Mouse (Mus musculus) limb, embryonic 14.5 days (tissue): ENCODE measurements around the gene Aldh4a1. TPM values are rescaled to one million over a fixed set of nuclear protein-coding genes. Genes with fewer than 3 reads are reported as not detected.

ENCODE experiments used
- ATAC-seq: fragments of 200-750 bp; cut with Nextera tagmentation; 2 replicates; pipeline ENCODE4 v1.8.0; 2017; ENCODE audit warnings: low read depth, moderate number of reproducible peaks, moderate TSS enrichment; ENCODE audit not compliant: low FRiP score
- DNase-seq: peaks from one replicate; pipeline ENCODE4 v3.0.0-alpha.2; 2015; ENCODE audit warnings: low spot score
- H3K27ac ChIP-seq: fragments of 300-500 bp; sonication (generic); replicated peaks from 2 replicates; pipeline ENCODE4 v1.5.1; 2014; ENCODE audit warnings: low read depth, mild to moderate bottlenecking, low read length, moderate library complexity, mixed read lengths
- H3K27me3 ChIP-seq: fragments of 300-500 bp; sonication (generic); 2 replicates; pipeline ENCODE4 v1.6.1; 2014; ENCODE audit warnings: low read length, mixed read lengths; ENCODE audit not compliant: control insufficient read depth, insufficient read depth
- H3K36me3 ChIP-seq: fragments of 300-500 bp; sonication (generic); 2 replicates; pipeline ENCODE4 v1.6.1; 2014; ENCODE audit warnings: mild to moderate bottlenecking, low read length, moderate library complexity, mixed read lengths; ENCODE audit not compliant: control insufficient read depth, insufficient read depth
- H3K4me1 ChIP-seq: fragments of 300-500 bp; sonication (generic); 2 replicates; pipeline ENCODE4 v1.6.1; 2014; ENCODE audit warnings: antibody characterized with exemption, low read length, mixed read lengths; ENCODE audit not compliant: control insufficient read depth, insufficient read depth
- H3K4me2 ChIP-seq: fragments of 300-500 bp; sonication (generic); replicated peaks from 2 replicates; pipeline ENCODE4 v1.6.1; 2014; ENCODE audit warnings: low read depth, mild to moderate bottlenecking, low read length, moderate library complexity; ENCODE audit not compliant: severe bottlenecking
- H3K4me3 ChIP-seq: fragments of 300-500 bp; sonication (generic); replicated peaks from 2 replicates; pipeline ENCODE4 v1.5.1; 2014; ENCODE audit warnings: low read length
- H3K9ac ChIP-seq: fragments of 300-500 bp; sonication (generic); 2 replicates; pipeline ENCODE4 v1.6.1; 2014; ENCODE audit warnings: mild to moderate bottlenecking, low read depth, low read length, moderate library complexity; ENCODE audit not compliant: severe bottlenecking
- H3K9me3 ChIP-seq: fragments of 300-500 bp; sonication (generic); 2 replicates; pipeline ENCODE4 v1.6.1; 2016; ENCODE audit warnings: low read length; ENCODE audit not compliant: control insufficient read depth
- POLR2A ChIP-seq: fragments of 200-500 bp; IDR thresholded peaks from 2 replicates; pipeline ENCODE4 v1.8.0; 2012; ENCODE audit warnings: inconsistent platforms, mild to moderate bottlenecking, moderate library complexity, borderline replicate concordance; ENCODE audit not compliant: insufficient read depth, insufficient read length; ENCODE audit errors: extremely low read depth
- WGBS: fragments of 180-500 bp; shearing (Covaris S2); extraction: QIAGEN DNeasy Blood & Tissue Kit; methylation state at CpG from one replicate; pipeline ENCODE4 v1.1.7; 2014; 5-methylcytosine and 5-hydroxymethylcytosine counted together
- polyA plus RNA-seq, 2 experiments: library from polyadenylated mRNA; depleted of rRNA in 1 of 2; stranded (reverse) in 1 of 2; unstranded in 1 of 2; fragments of >200 nt; fragmentation: Nextera tagmentation in 1 of 2; extraction: Ambion mirVana in 1 of 2; gene quantifications; 2 replicates each; pipeline versions ENCODE4 v1.2.1 to v1.2.3; 2012 to 2014

The Aldh4a1 gene
- polyA plus RNA-seq, 2 experiments, result 21.9 to 23.0 TPM

DNA sequence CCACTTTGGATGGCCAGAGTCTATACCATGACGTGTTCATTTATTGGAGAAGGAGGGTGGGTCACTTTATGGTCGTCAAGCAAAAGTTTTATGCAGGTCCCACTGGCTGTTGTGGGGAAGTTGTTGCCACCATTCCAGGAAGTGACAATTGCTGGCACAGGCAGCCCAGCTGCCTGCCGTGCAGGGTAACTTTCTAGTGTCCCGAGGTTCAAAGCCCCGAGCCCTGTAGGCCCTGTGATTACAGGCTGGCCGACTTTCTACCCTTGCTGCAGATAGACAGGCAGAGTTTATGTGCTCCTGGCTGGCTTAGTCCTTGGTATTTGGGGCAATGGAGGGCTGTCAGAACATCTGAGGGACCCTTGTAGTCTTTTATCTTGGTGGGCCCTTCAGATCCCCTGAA, 43.2 kb upstream of the Aldh4a1 start:
- H3K27me3 ChIP-seq, result no peaks in the 10 kb centered on the region
- no peak overlapping the region for H3K9ac ChIP-seq
- 0 out of 2 replicates have a peak overlapping the region, but pooled peaks have one; percentile 82 for H3K27ac ChIP-seq
- H3K9me3 ChIP-seq, result no peaks in the 10 kb centered on the region
- ATAC-seq (no peak), DNase-seq (no peak)
- no peak overlapping the region for H3K4me2 ChIP-seq
- TF ChIP-seq POLR2A, result no peak
- 39% methylated on average over 6 of the region's 6 CpGs for WGBS
- 0 out of 2 replicates have a peak, but pooled peaks cover 2% of the 10 kb centered on the region for H3K36me3 ChIP-seq
- H3K4me3 ChIP-seq, result no peak overlapping the region
- peaks cover 60% of the 10 kb centered on the region for H3K4me1 ChIP-seq

- peak; percentile 75 for ATAC-seq
These were observed 41.9 kb upstream of the Aldh4a1 start for GRCm38 (mm10) chr4:139580663-139581336.

GRCm38 (mm10) chr4:139581427-139582051, 41.1 kb upstream of the Aldh4a1 start:
- 22% methylated on average over 6 of the region's 6 CpGs for WGBS
- TF ChIP-seq POLR2A, result no peak
- Histone ChIP-seq H3K9me3 (no peaks in the 10 kb centered on the region), H3K36me3 (0 out of 2 replicates have a peak, but pooled peaks cover 2% of the 10 kb centered on the region), H3K27me3 (no peaks in the 10 kb centered on the region), H3K27ac (peak overlapping the region; percentile 82), H3K4me2 (peak overlapping the region; percentile 39), H3K4me3 (peak overlapping the region; percentile 17; the same call in 1 of the 2 replicates), H3K9ac (peak overlapping the region; percentile 55), H3K4me1 (peaks cover 48% of the 10 kb centered on the region)
- peak; percentile 54 for DNase-seq
- no peak for ATAC-seq

More at GRCm38 (mm10) chr4:139580663-139581336, 41.9 kb upstream of the Aldh4a1 start:
- DNase-seq, result peak; percentile 66
- Histone ChIP-seq H3K9me3 (no peaks in the 10 kb centered on the region), H3K36me3 (0 out of 2 replicates have a peak, but pooled peaks cover 2% of the 10 kb centered on the region), H3K27me3 (no peaks in the 10 kb centered on the region), H3K4me3 (peak overlapping the region; percentile 17), H3K4me1 (peaks cover 56% of the 10 kb centered on the region), H3K9ac (peak overlapping the region; percentile 55), H3K27ac (peak overlapping the region; percentile 82), H3K4me2 (peak overlapping the region; percentile 39)
- 2% methylated on average over 15 of the region's 15 CpGs for WGBS
- TF ChIP-seq POLR2A, result no peak

- Histone ChIP-seq H3K4me2 (no peak overlapping the region), H3K9me3 (no peaks in the 10 kb centered on the region), H3K27me3 (no peaks in the 10 kb centered on the region), H3K4me3 (no peak overlapping the region), H3K27ac (no peak overlapping the region), H3K9ac (no peak overlapping the region), H3K36me3 (0 out of 2 replicates have a peak, but pooled peaks cover 2% of the 10 kb centered on the region), H3K4me1 (peaks cover 43% of the 10 kb centered on the region)
- 83% methylated on average over 6 of the region's 6 CpGs for WGBS
- TF ChIP-seq POLR2A, result no peak
- DNase-seq (no peak), ATAC-seq (no peak)
These were observed 40.3 kb upstream of the Aldh4a1 start for GRCm38 (mm10) chr4:139582346-139582745.

DNA sequence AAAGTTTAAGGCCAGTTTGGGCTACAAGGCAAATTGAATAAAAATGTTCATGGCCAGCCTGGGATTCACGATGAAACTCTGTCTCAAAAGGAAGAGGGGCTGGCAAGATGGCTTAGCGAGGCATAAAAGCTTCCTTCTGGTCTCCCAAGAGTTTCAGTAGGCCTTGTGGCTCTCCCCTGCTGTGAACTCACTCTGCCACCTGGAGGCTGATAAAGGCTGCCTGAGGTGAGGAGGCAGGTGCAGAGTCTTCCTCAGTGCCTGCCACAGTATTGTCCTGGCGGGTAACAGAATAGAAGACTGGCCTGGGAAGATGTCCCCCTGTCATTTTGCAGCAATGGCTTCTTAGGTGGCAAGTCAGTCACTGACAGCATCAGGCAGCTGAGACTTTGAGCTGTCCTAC, 39.8 kb upstream of the Aldh4a1 start:
- Histone ChIP-seq H3K27me3 (no peaks in the 10 kb centered on the region), H3K9me3 (no peaks in the 10 kb centered on the region), H3K4me2 (no peak overlapping the region), H3K4me3 (no peak overlapping the region), H3K27ac (no peak overlapping the region), H3K36me3 (0 out of 2 replicates have a peak, but pooled peaks cover 2% of the 10 kb centered on the region), H3K4me1 (peaks cover 43% of the 10 kb centered on the region), H3K9ac (no peak overlapping the region)
- ATAC-seq (no peak), DNase-seq (no peak)
- WGBS, result 53% methylated on average over 3 of the region's 3 CpGs
- TF ChIP-seq POLR2A, result no peak
